Mouse (Mus musculus) hindbrain, embryonic 16.5 days (tissue): ENCODE results near the gene Dlg4. TPM values are rescaled to one million over a fixed set of nuclear protein-coding genes. Genes with fewer than 3 reads are reported as not detected.

ENCODE experiments used
- ATAC-seq: fragments of 200-750 bp; cut with Nextera tagmentation; 2 replicates; pipeline ENCODE4 v1.8.0; 2017; ENCODE audit warnings: moderate TSS enrichment, moderate library complexity
- H3K27ac ChIP-seq: fragments of 300-500 bp; sonication (generic); 2 replicates; pipeline ENCODE4 v1.5.1; 2014; ENCODE audit warnings: low read depth, mild to moderate bottlenecking, control low read depth, low read length, moderate library complexity
- H3K27me3 ChIP-seq: fragments of 300-500 bp; sonication (generic); replicated peaks from 2 replicates; pipeline ENCODE4 v1.6.1; 2014; ENCODE audit warnings: low read length; ENCODE audit not compliant: control insufficient read depth, insufficient read depth
- H3K36me3 ChIP-seq: fragments of 300-500 bp; sonication (generic); 2 replicates; pipeline ENCODE4 v1.6.1; 2014; ENCODE audit warnings: mild to moderate bottlenecking, low read length, moderate library complexity, mixed read lengths; ENCODE audit not compliant: control insufficient read depth, insufficient read depth
- H3K4me1 ChIP-seq: fragments of 300-500 bp; sonication (generic); 2 replicates; pipeline ENCODE4 v1.6.1; 2014; ENCODE audit warnings: low read depth, low read length; ENCODE audit not compliant: control insufficient read depth, insufficient read depth
- H3K4me2 ChIP-seq: fragments of 300-500 bp; sonication (generic); 2 replicates; pipeline ENCODE4 v1.6.1; 2014; ENCODE audit warnings: mild to moderate bottlenecking, low read length, control low read depth, moderate library complexity
- H3K4me3 ChIP-seq: fragments of 300-500 bp; sonication (generic); 2 replicates; pipeline ENCODE4 v1.5.1; 2014; ENCODE audit warnings: mild to moderate bottlenecking, low read length, control low read depth, moderate library complexity
- H3K9ac ChIP-seq: fragments of 300-500 bp; sonication (generic); 2 replicates; pipeline ENCODE4 v1.6.1; 2014; ENCODE audit warnings: low read depth, mild to moderate bottlenecking, control low read depth, low read length, moderate library complexity
- H3K9me3 ChIP-seq: fragments of 300-500 bp; sonication (generic); 2 replicates; pipeline ENCODE4 v1.6.1; 2014; ENCODE audit warnings: mild to moderate bottlenecking, low read length, moderate library complexity; ENCODE audit not compliant: control insufficient read depth
- WGBS: fragments of 180-500 bp; shearing (Covaris S2); extraction: QIAGEN DNeasy Blood & Tissue Kit; methylation state at CpG from one replicate; pipeline ENCODE4 v1.1.7; 2014; 5-methylcytosine and 5-hydroxymethylcytosine counted together
- polyA plus RNA-seq: library from polyadenylated mRNA; unstranded; fragments of >200 nt; fragmentation: Nextera tagmentation; extraction: Ambion mirVana; gene quantifications from 2 replicates; pipeline ENCODE4 v1.2.1, GENCODE M21; 2015

The Dlg4 gene
- polyA plus RNA-seq, 1 experiment from 2014 or later = 23.1 TPM

DNA sequence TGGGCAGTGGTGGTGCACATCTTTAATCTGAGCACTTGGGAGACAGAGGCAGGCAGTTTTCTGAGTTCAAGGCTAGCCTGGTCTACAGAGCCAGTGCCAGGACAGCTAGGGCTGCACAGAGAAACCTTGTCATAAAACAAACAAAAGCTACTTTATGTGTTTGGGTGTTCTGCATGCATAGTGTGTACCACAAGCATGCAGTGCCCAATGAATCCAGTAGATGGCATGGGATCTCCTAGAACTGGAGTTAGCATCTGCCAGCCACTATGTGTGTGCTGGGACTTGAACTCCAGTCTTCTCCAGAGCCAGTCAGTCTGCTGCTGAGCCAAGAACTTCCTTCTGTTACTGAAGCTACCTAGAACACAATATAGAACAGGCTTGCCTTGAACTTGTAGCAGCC lies 14.9 kb upstream of the Dlg4 start:
- peaks cover 32% of the 10 kb centered on the region for H3K36me3 ChIP-seq
- no peak overlapping the region for H3K9ac ChIP-seq
- peaks cover 34% of the 10 kb centered on the region for H3K4me1 ChIP-seq
- no peak for ATAC-seq
- peak overlapping the region; percentile 95 for H3K4me2 ChIP-seq
- H3K27ac ChIP-seq = no peak overlapping the region
- H3K9me3 ChIP-seq = no peaks in the 10 kb centered on the region
- no peaks in the 10 kb centered on the region for H3K27me3 ChIP-seq
- peak overlapping the region; percentile 75 for H3K4me3 ChIP-seq

DNA sequence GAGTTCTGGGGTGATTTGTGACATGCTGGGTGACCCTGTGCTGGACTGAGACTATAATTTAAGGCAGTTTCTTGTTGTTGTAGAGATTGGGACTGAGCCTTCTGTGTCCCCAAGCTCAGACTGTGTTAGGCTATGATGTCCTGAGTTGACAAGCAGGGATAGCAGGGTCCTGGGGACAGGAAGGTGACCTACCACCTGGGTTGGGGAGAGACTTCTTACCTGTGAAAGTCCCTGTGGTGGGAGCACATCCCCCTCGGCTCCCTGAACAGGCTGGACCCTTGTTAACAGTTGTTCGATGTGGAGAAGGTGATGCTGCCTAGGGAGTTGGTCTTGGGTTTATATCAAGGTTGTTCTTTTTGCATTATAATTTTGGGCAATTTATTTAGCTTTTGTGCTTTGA lies 14.3 kb upstream of the Dlg4 start:
- H3K4me3 ChIP-seq = peak overlapping the region; percentile 75; the same call in 1 of the 2 replicates
- H3K4me2 ChIP-seq = peak overlapping the region; percentile 95
- no peak for ATAC-seq
- H3K9ac ChIP-seq = no peak overlapping the region
- no peaks in the 10 kb centered on the region for H3K27me3 ChIP-seq
- H3K36me3 ChIP-seq = peaks cover 38% of the 10 kb centered on the region
- H3K4me1 ChIP-seq = peaks cover 32% of the 10 kb centered on the region
- no peaks in the 10 kb centered on the region for H3K9me3 ChIP-seq
- 87% methylated on average over 2 of the region's 2 CpGs for WGBS
- no peak overlapping the region for H3K27ac ChIP-seq

DNA sequence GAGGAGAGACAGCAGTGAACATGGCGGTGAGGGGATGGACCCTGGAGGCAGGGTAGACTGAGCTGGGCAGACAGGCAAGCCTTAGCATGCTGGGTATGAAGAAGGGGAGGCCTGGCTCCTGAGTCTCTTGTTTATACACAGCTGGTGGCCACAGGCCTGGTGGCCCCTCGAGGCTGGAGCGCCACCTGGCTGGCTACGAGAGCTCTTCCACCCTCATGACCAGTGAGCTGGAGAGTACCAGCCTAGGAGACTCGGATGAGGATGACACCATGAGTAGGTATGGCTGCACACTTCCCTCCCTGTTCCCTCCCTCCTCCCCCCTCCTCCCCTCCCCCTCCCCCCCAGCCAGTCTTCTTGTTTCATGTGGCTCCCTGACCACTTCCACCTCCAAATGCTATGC lies 11.2 kb upstream of the Dlg4 start:
- H3K36me3 ChIP-seq = peaks cover 50% of the 10 kb centered on the region
- 58% methylated on average over 5 of the region's 5 CpGs for WGBS
- H3K4me1 ChIP-seq = peaks cover 25% of the 10 kb centered on the region
- H3K9me3 ChIP-seq = no peaks in the 10 kb centered on the region
- no peak overlapping the region for H3K4me3 ChIP-seq
- no peak for ATAC-seq
- H3K4me2 ChIP-seq = no peak overlapping the region
- no peak overlapping the region for H3K27ac ChIP-seq
- no peak overlapping the region for H3K9ac ChIP-seq
- no peaks in the 10 kb centered on the region for H3K27me3 ChIP-seq

DNA sequence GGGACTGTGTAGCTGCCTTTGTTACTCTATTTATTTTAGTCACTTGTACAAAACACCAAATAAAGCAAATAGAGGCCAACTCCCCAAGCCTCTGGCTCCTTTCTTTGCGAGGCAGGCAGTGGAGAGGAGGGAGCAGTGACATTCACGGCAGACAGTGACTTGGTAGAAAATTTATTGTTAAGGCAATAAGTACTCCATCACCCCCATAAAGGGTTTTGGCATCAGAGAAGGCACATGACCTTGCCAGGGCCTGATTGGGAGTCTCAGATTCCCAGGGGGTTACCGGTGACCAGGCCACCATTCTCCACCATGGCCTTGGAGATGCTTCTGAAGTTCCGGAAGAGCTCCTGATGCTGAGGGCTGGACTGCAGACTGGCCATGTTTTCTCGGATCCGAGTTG lies 6.7 kb upstream of the Dlg4 start:
- Histone ChIP-seq H3K27ac (no peak overlapping the region), H3K4me3 (no peak overlapping the region), H3K27me3 (no peaks in the 10 kb centered on the region), H3K9me3 (no peaks in the 10 kb centered on the region), H3K9ac (no peak overlapping the region), H3K4me2 (no peak overlapping the region), H3K36me3 (peaks cover 69% of the 10 kb centered on the region), H3K4me1 (peaks cover 7% of the 10 kb centered on the region)
- 94% methylated on average over 6 of the region's 6 CpGs for WGBS
- no peak for ATAC-seq

DNA sequence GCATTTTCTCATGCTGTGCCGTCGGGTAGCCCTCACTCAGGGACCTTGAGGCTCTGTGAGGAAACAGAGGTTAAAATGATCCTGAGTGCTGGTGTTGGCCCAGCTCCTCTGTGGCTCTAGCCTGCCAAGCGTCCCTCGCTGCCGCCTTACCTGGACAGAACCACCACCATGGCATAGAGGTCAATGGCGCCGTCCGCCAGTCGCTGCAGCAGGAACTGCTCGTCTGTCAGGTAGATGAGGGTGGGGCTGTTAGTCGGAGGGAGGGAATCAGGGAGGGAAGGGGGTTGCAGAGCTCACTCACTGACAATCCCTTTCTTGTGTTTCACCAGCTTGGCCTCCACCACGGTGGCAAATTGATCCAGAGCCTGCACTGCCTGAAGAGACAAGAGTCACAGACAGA lies 6.2 kb upstream of the Dlg4 start:
- H3K36me3 ChIP-seq = peaks cover 69% of the 10 kb centered on the region
- H3K27me3 ChIP-seq = no peaks in the 10 kb centered on the region
- no peaks in the 10 kb centered on the region for H3K9me3 ChIP-seq
- no peak overlapping the region for H3K27ac ChIP-seq
- whole genome bisulfite sequencing = 88% methylated on average over 10 of the region's 12 CpGs
- no peak overlapping the region for H3K9ac ChIP-seq
- no peak overlapping the region for H3K4me3 ChIP-seq
- peaks cover 7% of the 10 kb centered on the region for H3K4me1 ChIP-seq
- no peak overlapping the region for H3K4me2 ChIP-seq
- ATAC-seq = no peak

DNA sequence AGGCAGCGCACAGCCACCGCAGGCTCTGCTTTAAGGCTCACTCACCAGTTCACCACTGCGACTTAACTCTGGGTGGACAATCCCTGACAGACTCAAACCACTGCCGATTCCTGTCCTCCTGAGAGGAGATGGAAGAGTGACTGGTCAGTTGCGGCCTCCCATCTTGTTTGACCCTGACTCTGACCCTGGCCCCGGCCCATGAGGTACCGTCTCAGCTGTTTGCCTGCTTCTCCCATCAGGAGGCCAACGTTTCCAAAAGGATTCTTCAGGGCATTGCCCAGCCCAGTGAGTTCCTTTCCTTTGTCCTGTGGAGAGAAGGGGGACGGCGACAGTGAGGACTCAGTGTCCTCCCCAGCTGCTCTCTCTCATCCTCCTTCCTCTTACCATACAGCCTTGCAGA lies 5.8 kb upstream of the Dlg4 start:
- Histone ChIP-seq H3K4me3 (no peak overlapping the region), H3K4me2 (no peak overlapping the region), H3K36me3 (peaks cover 66% of the 10 kb centered on the region), H3K9ac (no peak overlapping the region), H3K27me3 (no peaks in the 10 kb centered on the region), H3K4me1 (peaks cover 7% of the 10 kb centered on the region), H3K9me3 (no peaks in the 10 kb centered on the region), H3K27ac (no peak overlapping the region)
- ATAC-seq = no peak
- 75% methylated on average over 10 of the region's 10 CpGs for WGBS

DNA sequence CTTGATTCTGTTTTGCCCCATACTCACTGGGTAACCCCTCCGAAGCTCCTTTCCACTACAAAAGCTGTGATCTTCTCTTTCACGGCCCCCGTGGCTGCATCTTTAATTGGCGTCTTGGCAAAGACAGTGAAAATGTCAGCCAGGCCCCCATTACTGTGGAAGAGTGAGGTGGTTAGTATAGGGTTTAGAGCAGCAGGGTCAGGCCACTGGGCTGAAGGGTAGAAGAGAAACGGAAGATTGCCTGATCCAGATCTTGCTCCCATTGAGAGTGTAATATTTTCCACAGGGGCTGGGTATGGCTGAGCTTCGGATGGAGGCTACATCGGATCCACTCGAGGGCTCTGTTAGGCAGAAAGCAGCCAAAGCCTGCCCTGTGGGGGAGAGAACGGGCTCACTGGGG lies 3.8 kb upstream of the Dlg4 start:
- H3K9me3 ChIP-seq = no peaks in the 10 kb centered on the region
- ATAC-seq = no peak

DNA sequence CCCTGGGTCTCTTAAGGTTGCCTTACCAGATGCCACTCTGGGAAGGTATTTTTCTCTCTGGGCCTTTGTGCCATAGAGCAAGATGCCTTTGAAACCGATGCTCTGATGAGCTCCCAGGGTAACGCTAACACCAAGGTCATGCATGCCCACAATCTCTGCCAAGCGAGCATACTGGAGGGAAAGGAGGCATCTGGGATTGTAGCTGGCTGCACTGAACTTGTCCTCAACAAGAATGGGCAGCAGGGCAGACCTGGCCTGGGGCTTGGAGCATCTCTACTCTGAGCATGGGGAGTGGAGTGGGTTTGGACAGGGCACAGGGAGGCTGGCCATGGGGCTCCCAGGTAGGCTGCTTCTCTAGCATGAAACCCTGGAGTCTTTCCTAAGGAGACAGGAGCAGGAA lies 3.3 kb upstream of the Dlg4 start:
- H3K36me3 ChIP-seq = peaks cover 43% of the 10 kb centered on the region
- ATAC-seq = no peak

More for the DNA sequence above, 3.8 kb upstream of the Dlg4 start:
- WGBS = 89% methylated on average over 9 of the region's 9 CpGs
- peaks cover 48% of the 10 kb centered on the region for H3K36me3 ChIP-seq
- H3K9ac ChIP-seq = no peak overlapping the region
- no peak overlapping the region for H3K27ac ChIP-seq
- no peak overlapping the region for H3K4me3 ChIP-seq
- H3K4me2 ChIP-seq = no peak overlapping the region
- H3K27me3 ChIP-seq = no peaks in the 10 kb centered on the region
- peaks cover 15% of the 10 kb centered on the region for H3K4me1 ChIP-seq

DNA sequence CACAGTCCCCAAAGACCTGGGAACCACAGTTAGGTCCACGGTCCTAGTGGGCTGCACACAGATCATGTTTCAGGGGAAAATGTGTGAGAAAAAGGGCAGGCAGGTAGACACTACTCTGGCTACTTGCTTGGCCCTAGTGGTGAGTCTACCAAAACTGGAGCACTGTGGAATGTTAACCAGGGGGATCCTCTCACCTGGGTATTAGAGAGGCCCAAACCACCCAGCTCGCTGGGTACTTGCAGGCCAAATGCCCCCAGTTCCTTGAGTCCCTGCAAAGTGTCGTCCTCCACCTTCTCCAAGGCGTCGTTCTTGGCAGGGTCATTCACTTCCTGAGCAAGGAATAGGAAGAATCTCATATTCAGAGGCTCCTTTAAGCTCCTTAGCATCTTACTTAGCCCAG lies 2.7 kb upstream of the Dlg4 start:
- no peak overlapping the region for H3K27ac ChIP-seq
- no peak overlapping the region for H3K4me2 ChIP-seq
- H3K27me3 ChIP-seq = no peaks in the 10 kb centered on the region
- no peaks in the 10 kb centered on the region for H3K9me3 ChIP-seq
- no peak for ATAC-seq
- 56% methylated on average over 5 of the region's 5 CpGs for WGBS
- H3K4me1 ChIP-seq = peaks cover 18% of the 10 kb centered on the region
- H3K9ac ChIP-seq = no peak overlapping the region
- H3K36me3 ChIP-seq = peaks cover 37% of the 10 kb centered on the region
- no peak overlapping the region for H3K4me3 ChIP-seq

More for the DNA sequence above, 3.3 kb upstream of the Dlg4 start:
- 74% methylated on average over 3 of the region's 3 CpGs for WGBS
- Histone ChIP-seq H3K4me3 (no peak overlapping the region), H3K9me3 (no peaks in the 10 kb centered on the region), H3K4me1 (peaks cover 17% of the 10 kb centered on the region), H3K4me2 (no peak overlapping the region), H3K27me3 (no peaks in the 10 kb centered on the region), H3K27ac (no peak overlapping the region), H3K9ac (no peak overlapping the region)
